Mouse (Mus musculus): Measurements from ENCODE around the gene Meox2.
"Not testable (repeated sequence)": the region's sequence is repeated elsewhere in the genome, so short reads cannot be mapped to it uniquely, and the experiment has no call there.

Meox2 gene

GRCm38 (mm10) chr12:37108390-37108738 is at the start of gene Meox2:
Gene Meox2 (plus strand): TSS chr12:37108540.
- peak; percentile 3 for DNase-seq

GRCm38 (mm10) chr12:37072636-37073035 is 35.7 kb upstream of the Meox2 start:
- DNase-seq: no peak

- no peak for DNase-seq
These were observed 31.0 kb upstream of the Meox2 start for GRCm38 (mm10) chr12:37077308-37077707.

GRCm38 (mm10) chr12:37080005-37080404 is 28.3 kb upstream of the Meox2 start:
- DNase-seq: not testable (repeated sequence)

GRCm38 (mm10) chr12:37106541-37106940 is 1.8 kb upstream of the Meox2 start:
- no peak for DNase-seq

GRCm38 (mm10) chr12:37107150-37107549 is 1.2 kb upstream of the Meox2 start:
- no peak for DNase-seq

GRCm38 (mm10) chr12:37107713-37108389 is 489 bp upstream of the Meox2 start:
- DNase-seq: no peak

GRCm38 (mm10) chr12:37108819-37109473 is 606 bp downstream of the Meox2 start:
- peak; percentile 5 for DNase-seq

- no peak for DNase-seq
These were observed 1.2 kb downstream of the Meox2 start for GRCm38 (mm10) chr12:37109474-37110012.

- DNase-seq: no peak
These were observed 2.6 kb downstream of the Meox2 start for GRCm38 (mm10) chr12:37110977-37111376.

GRCm38 (mm10) chr12:37119246-37119645 is 10.9 kb downstream of the Meox2 start:
- DNase-seq: no peak

- DNase-seq: no peak
These were observed 15.4 kb downstream of the Meox2 start for GRCm38 (mm10) chr12:37123763-37124162.

GRCm38 (mm10) chr12:37142080-37142703 is 33.9 kb downstream of the Meox2 start:
- no peak for DNase-seq

GRCm38 (mm10) chr12:37143879-37144278 is 35.5 kb downstream of the Meox2 start:
- DNase-seq: no peak

GRCm38 (mm10) chr12:37167742-37168141 is 59.4 kb downstream of the Meox2 start:
- no peak for DNase-seq

GRCm38 (mm10) chr12:37173324-37173723 is 65.0 kb downstream of the Meox2 start:
- DNase-seq: no peak

GRCm38 (mm10) chr12:37183689-37184088 is 75.3 kb downstream of the Meox2 start:
- no peak for DNase-seq

- no peak for DNase-seq
These were observed 80.7 kb downstream of the Meox2 start for GRCm38 (mm10) chr12:37188940-37189488.
